Mouse (Mus musculus) kidney, embryonic 14.5 days (tissue): Measurements from ENCODE around the gene Rasl10b. TPM values are rescaled to one million over a fixed set of nuclear protein-coding genes. Genes with fewer than 3 reads are reported as not detected.

Experiments used
- ATAC-seq: fragments of 200-750 bp; cut with Nextera tagmentation; 2 replicates; pipeline ENCODE4 v1.8.0; 2017; ENCODE audit warnings: moderate number of reproducible peaks, mild to moderate bottlenecking, moderate TSS enrichment, moderate library complexity; ENCODE audit not compliant: low FRiP score, low TSS enrichment
- H3K27ac ChIP-seq: fragments of 300-500 bp; sonication (generic); 2 replicates; pipeline ENCODE4 v1.5.1; 2014; ENCODE audit warnings: low read depth, mild to moderate bottlenecking, low read length, moderate library complexity, mixed read lengths
- H3K27me3 ChIP-seq: fragments of 300-500 bp; sonication (generic); 2 replicates; pipeline ENCODE4 v1.6.1; 2014; ENCODE audit warnings: mild to moderate bottlenecking, low read length; ENCODE audit not compliant: control insufficient read depth, insufficient read depth
- H3K36me3 ChIP-seq: fragments of 300-500 bp; sonication (generic); 2 replicates; pipeline ENCODE4 v1.6.1; 2014; ENCODE audit warnings: low read length, mixed read lengths; ENCODE audit not compliant: control insufficient read depth, insufficient read depth
- H3K4me1 ChIP-seq: fragments of 300-500 bp; sonication (generic); 2 replicates; pipeline ENCODE4 v1.6.1; 2014; ENCODE audit warnings: low read length, mixed read lengths; ENCODE audit not compliant: control insufficient read depth, insufficient read depth
- H3K4me2 ChIP-seq: fragments of 300-500 bp; sonication (generic); replicated peaks from 2 replicates; pipeline ENCODE4 v1.6.1; 2014; ENCODE audit warnings: low read depth, mild to moderate bottlenecking, low read length
- H3K4me3 ChIP-seq: fragments of 300-500 bp; sonication (generic); 2 replicates; pipeline ENCODE4 v1.5.1; 2014; ENCODE audit warnings: mild to moderate bottlenecking, low read length
- H3K9ac ChIP-seq: fragments of 300-500 bp; sonication (generic); 2 replicates; pipeline ENCODE4 v1.6.1; 2014; ENCODE audit warnings: low read depth, mild to moderate bottlenecking, low read length, moderate library complexity
- H3K9me3 ChIP-seq: fragments of 300-500 bp; sonication (generic); 2 replicates; pipeline ENCODE4 v1.6.1; 2016; ENCODE audit warnings: low read length; ENCODE audit not compliant: control insufficient read depth
- WGBS: fragments of 180-500 bp; shearing (Covaris S2); extraction: QIAGEN DNeasy Blood & Tissue Kit; methylation state at CpG from one replicate; pipeline ENCODE4 v1.1.7; 2014; 5-methylcytosine and 5-hydroxymethylcytosine counted together
- polyA plus RNA-seq: library from polyadenylated mRNA; unstranded; fragments of >200 nt; fragmentation: Nextera tagmentation; extraction: Ambion mirVana; gene quantifications from 2 replicates; pipeline ENCODE4 v1.2.1, GENCODE M21; 2014

The Rasl10b gene
- polyA plus RNA-seq, 1 experiment from 2014 or later = 0.61 TPM

GRCm38 (mm10) chr11:83465976-83466375, 57.0 kb downstream of the Rasl10b start:
- Histone ChIP-seq H3K4me2 (no peak overlapping the region), H3K4me1 (0 out of 2 replicates have a peak, but pooled peaks cover 5% of the 10 kb centered on the region), H3K27me3 (peaks cover 9% of the 10 kb centered on the region), H3K4me3 (no peak overlapping the region), H3K9ac (no peak overlapping the region), H3K36me3 (no peaks in the 10 kb centered on the region), H3K9me3 (no peaks in the 10 kb centered on the region), H3K27ac (no peak overlapping the region)
- no peak for ATAC-seq
- WGBS = 24% methylated on average over 2 of the region's 2 CpGs

- Histone ChIP-seq H3K4me3 (no peak overlapping the region), H3K36me3 (no peaks in the 10 kb centered on the region), H3K9ac (no peak overlapping the region), H3K4me2 (no peak overlapping the region), H3K9me3 (no peaks in the 10 kb centered on the region), H3K27me3 (peaks cover 9% of the 10 kb centered on the region), H3K27ac (no peak overlapping the region; the same call in 1 of the 2 replicates), H3K4me1 (0 out of 2 replicates have a peak, but pooled peaks cover 5% of the 10 kb centered on the region)
- ATAC-seq = no peak
- 63% methylated on average over 11 of the region's 11 CpGs for WGBS
Measured at GRCm38 (mm10) chr11:83467120-83467652, 58.2 kb downstream of the Rasl10b start.

GRCm38 (mm10) chr11:83468765-83469164, 59.8 kb downstream of the Rasl10b start:
- Histone ChIP-seq H3K4me1 (no peaks in the 10 kb centered on the region), H3K36me3 (no peaks in the 10 kb centered on the region), H3K4me3 (no peak overlapping the region), H3K27ac (no peak overlapping the region), H3K9ac (no peak overlapping the region), H3K4me2 (no peak overlapping the region), H3K9me3 (no peaks in the 10 kb centered on the region), H3K27me3 (peaks cover 3% of the 10 kb centered on the region; the same call in 1 of the 2 replicates)
- no peak for ATAC-seq
- 89% methylated on average over 3 of the region's 3 CpGs for WGBS

Other genes starting within 250 kb of the Rasl10b start
- gene Slfn4, start 234.0 kb upstream of the Rasl10b start, polyA plus RNA-seq = 0.07 TPM in 1 of 2 replicates, not detected in the other
- gene Slfn3, start 217.8 kb upstream of the Rasl10b start, polyA plus RNA-seq = 1.4 and 2.6 TPM in 2 replicates
- gene Slfn14, start 122.4 kb upstream of the Rasl10b start, polyA plus RNA-seq = 0.10 and 0.18 TPM in 2 replicates
- 35.1 and 83.8 TPM in 2 replicates for gene Ap2b1, start 110.1 kb upstream of the Rasl10b start, polyA plus RNA-seq
- gene Pex12, start 106.6 kb upstream of the Rasl10b start, polyA plus RNA-seq = 10.7 and 13.7 TPM in 2 replicates
- not detected in 2 replicates for gene Gas2l2, start 20.3 kb downstream of the Rasl10b start, polyA plus RNA-seq
- gene 1700020L24Rik, start 28.5 kb downstream of the Rasl10b start, polyA plus RNA-seq = 0.44 TPM in 1 of 2 replicates, not detected in the other
- 0.55 and 1.1 TPM in 2 replicates for gene Mmp28, start 53.9 kb downstream of the Rasl10b start, polyA plus RNA-seq
- 20.3 and 28.1 TPM in 2 replicates for gene Taf15, start 63.9 kb downstream of the Rasl10b start, polyA plus RNA-seq
- not detected in 2 replicates for gene Heatr9, start 113.0 kb downstream of the Rasl10b start, polyA plus RNA-seq
- gene Ccl5, start 121.4 kb downstream of the Rasl10b start, polyA plus RNA-seq = 0.69 TPM in 1 of 2 replicates, not detected in the other
- gene Ccl9, start 169.5 kb downstream of the Rasl10b start, polyA plus RNA-seq = 3.1 and 3.6 TPM in 2 replicates
- gene Ccl6, start 183.9 kb downstream of the Rasl10b start, polyA plus RNA-seq = 4.4 and 4.6 TPM in 2 replicates
- gene Rpl9-ps1, start 236.5 kb downstream of the Rasl10b start, polyA plus RNA-seq = not detected in 2 replicates
- 0.49 and 0.97 TPM in 2 replicates for gene Ccl3, start 240.2 kb downstream of the Rasl10b start, polyA plus RNA-seq